Mouse (Mus musculus) right cerebral cortex, postnatal 25 days (tissue): ENCODE measurements at regions not wholly inside any gene's neighbourhood (a gene's known extent, or its start where the extent isn't known, plus 50 kb on each side); places are given as distances from the start of the nearest gene placed in this dataset.

Source experiments
- DNase-seq: peaks from one replicate; pipeline ENCODE4 v3.0.0; 2022

GRCm38 (mm10) chr2:147690506-147691208 lies 328.9 kb downstream of the Pax1 start:
- no peak for DNase-seq

- no peak for DNase-seq
Observed at GRCm38 (mm10) chr2:147688742-147689141, 327.0 kb downstream of the Pax1 start.

GRCm38 (mm10) chr2:147656667-147657066 lies 294.9 kb downstream of the Pax1 start:
- peak; percentile 4 for DNase-seq

GRCm38 (mm10) chr2:147650229-147650628 lies 288.5 kb downstream of the Pax1 start:
- no peak for DNase-seq

GRCm38 (mm10) chr2:147647972-147648371 lies 286.2 kb downstream of the Pax1 start:
- DNase-seq: no peak

GRCm38 (mm10) chr2:147647506-147647905 lies 285.8 kb downstream of the Pax1 start:
- no peak for DNase-seq

- no peak for DNase-seq
Observed at GRCm38 (mm10) chr2:147637882-147638281, 276.2 kb downstream of the Pax1 start.

- no peak for DNase-seq
Observed at GRCm38 (mm10) chr2:147632737-147633136, 271.0 kb downstream of the Pax1 start.

- DNase-seq: no peak
Observed at GRCm38 (mm10) chr2:147629716-147630115, 268.0 kb downstream of the Pax1 start.

GRCm38 (mm10) chr2:147627096-147627495 lies 265.4 kb downstream of the Pax1 start:
- no peak for DNase-seq

- DNase-seq: no peak
Observed at GRCm38 (mm10) chr2:147623116-147623515, 261.4 kb downstream of the Pax1 start.

- DNase-seq: peak; percentile 4
Observed at GRCm38 (mm10) chr2:147617849-147618248, 256.1 kb downstream of the Pax1 start.

- no peak for DNase-seq
Observed at GRCm38 (mm10) chr2:147610343-147610742, 248.6 kb downstream of the Pax1 start.

- no peak for DNase-seq
Observed at GRCm38 (mm10) chr2:147601639-147602038, 239.9 kb downstream of the Pax1 start.

GRCm38 (mm10) chr2:147572413-147572812 lies 210.7 kb downstream of the Pax1 start:
- DNase-seq: no peak

GRCm38 (mm10) chr2:147561220-147561619 lies 199.5 kb downstream of the Pax1 start:
- DNase-seq: no peak

- no peak for DNase-seq
Observed at GRCm38 (mm10) chr2:147560426-147561155, 198.9 kb downstream of the Pax1 start.

GRCm38 (mm10) chr2:147529161-147529560 lies 167.4 kb downstream of the Pax1 start:
- no peak for DNase-seq

- no peak for DNase-seq
Observed at GRCm38 (mm10) chr2:147515436-147515835, 153.7 kb downstream of the Pax1 start.

GRCm38 (mm10) chr2:147514748-147515147 lies 153.0 kb downstream of the Pax1 start:
- DNase-seq: no peak

GRCm38 (mm10) chr2:147503962-147504361 lies 142.2 kb downstream of the Pax1 start:
- no peak for DNase-seq

GRCm38 (mm10) chr2:147498731-147499130 lies 137.0 kb downstream of the Pax1 start:
- no peak for DNase-seq

GRCm38 (mm10) chr2:147455932-147456331 lies 94.2 kb downstream of the Pax1 start:
- no peak for DNase-seq
